Mouse (Mus musculus) kidney, embryonic 14.5 days (tissue): ENCODE results near the gene Fbxl21. TPM values are rescaled to one million over a fixed set of nuclear protein-coding genes. Genes with fewer than 3 reads are reported as not detected.

Source experiments
- ATAC-seq: fragments of 200-750 bp; cut with Nextera tagmentation; 2 replicates; pipeline ENCODE4 v1.8.0; 2017; ENCODE audit warnings: moderate number of reproducible peaks, mild to moderate bottlenecking, moderate TSS enrichment, moderate library complexity; ENCODE audit not compliant: low FRiP score, low TSS enrichment
- H3K27ac ChIP-seq: fragments of 300-500 bp; sonication (generic); 2 replicates; pipeline ENCODE4 v1.5.1; 2014; ENCODE audit warnings: low read depth, mild to moderate bottlenecking, low read length, moderate library complexity, mixed read lengths
- H3K27me3 ChIP-seq: fragments of 300-500 bp; sonication (generic); 2 replicates; pipeline ENCODE4 v1.6.1; 2014; ENCODE audit warnings: mild to moderate bottlenecking, low read length; ENCODE audit not compliant: control insufficient read depth, insufficient read depth
- H3K36me3 ChIP-seq: fragments of 300-500 bp; sonication (generic); 2 replicates; pipeline ENCODE4 v1.6.1; 2014; ENCODE audit warnings: low read length, mixed read lengths; ENCODE audit not compliant: control insufficient read depth, insufficient read depth
- H3K4me1 ChIP-seq: fragments of 300-500 bp; sonication (generic); 2 replicates; pipeline ENCODE4 v1.6.1; 2014; ENCODE audit warnings: low read length, mixed read lengths; ENCODE audit not compliant: control insufficient read depth, insufficient read depth
- H3K4me2 ChIP-seq: fragments of 300-500 bp; sonication (generic); replicated peaks from 2 replicates; pipeline ENCODE4 v1.6.1; 2014; ENCODE audit warnings: low read depth, mild to moderate bottlenecking, low read length
- H3K4me3 ChIP-seq: fragments of 300-500 bp; sonication (generic); 2 replicates; pipeline ENCODE4 v1.5.1; 2014; ENCODE audit warnings: mild to moderate bottlenecking, low read length
- H3K9ac ChIP-seq: fragments of 300-500 bp; sonication (generic); 2 replicates; pipeline ENCODE4 v1.6.1; 2014; ENCODE audit warnings: low read depth, mild to moderate bottlenecking, low read length, moderate library complexity
- H3K9me3 ChIP-seq: fragments of 300-500 bp; sonication (generic); 2 replicates; pipeline ENCODE4 v1.6.1; 2016; ENCODE audit warnings: low read length; ENCODE audit not compliant: control insufficient read depth
- WGBS: fragments of 180-500 bp; shearing (Covaris S2); extraction: QIAGEN DNeasy Blood & Tissue Kit; methylation state at CpG from one replicate; pipeline ENCODE4 v1.1.7; 2014; 5-methylcytosine and 5-hydroxymethylcytosine counted together
- polyA plus RNA-seq: library from polyadenylated mRNA; unstranded; fragments of >200 nt; fragmentation: Nextera tagmentation; extraction: Ambion mirVana; gene quantifications from 2 replicates; pipeline ENCODE4 v1.2.1, GENCODE M21; 2014

The Fbxl21 gene
- 2.9 and 3.6 TPM in 2 replicates for polyA plus RNA-seq

DNA sequence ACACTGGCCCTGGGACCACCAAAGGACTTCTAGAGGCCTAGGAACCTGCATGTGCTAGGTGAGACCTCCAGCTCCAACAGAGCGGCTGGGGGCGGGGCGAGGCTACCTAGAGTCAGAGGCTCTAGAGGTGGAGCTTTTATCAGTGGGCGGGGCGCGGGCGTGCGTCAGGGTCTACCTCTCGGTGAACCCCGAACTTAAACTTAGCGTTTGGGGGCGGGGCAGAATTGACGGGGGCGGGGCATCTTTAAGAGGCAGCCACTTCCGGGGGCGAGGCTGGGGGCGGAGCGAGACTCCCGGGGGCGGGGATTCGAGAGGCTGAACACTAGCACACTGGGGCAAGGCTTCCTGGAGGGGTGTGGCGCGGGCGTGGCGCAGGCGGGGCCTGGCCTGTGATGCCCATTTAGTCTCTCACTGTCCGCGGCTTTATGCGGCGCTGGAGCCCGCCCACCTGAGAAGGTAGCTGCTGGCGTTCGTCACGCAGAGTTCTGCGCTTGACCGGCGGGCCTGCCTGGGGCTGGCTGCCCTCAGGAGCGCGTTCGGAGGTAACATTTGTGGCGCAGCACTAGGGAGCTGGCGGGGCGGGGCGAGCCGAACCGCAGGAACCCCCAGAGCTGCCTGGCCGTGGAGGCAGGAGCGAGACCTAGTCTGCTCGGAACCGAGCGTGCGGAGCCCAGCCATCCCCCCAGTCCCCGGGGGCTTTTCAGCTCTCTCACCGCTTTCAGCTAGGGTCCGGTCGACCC lies at the start of gene Fbxl21:
Gene Fbxl21 (plus strand): TSS at position 392 of the 740 bp plus-strand sequence.
- H3K9ac ChIP-seq: peak within 1 kb of the TSS; percentile 42
- ATAC-seq: peak; percentile 100
- H3K4me3 ChIP-seq: peak within 1 kb of the TSS; percentile 62
- no peaks in the 10 kb centered on the region for H3K36me3 ChIP-seq
- 2% methylated on average over 56 of the region's 56 CpGs for WGBS
- H3K4me1 ChIP-seq: no peaks in the 10 kb centered on the region
- H3K27me3 ChIP-seq: no peaks in the 10 kb centered on the region
- H3K27ac ChIP-seq: no peak within 1 kb of the TSS
- H3K9me3 ChIP-seq: no peaks in the 10 kb centered on the region
- peak within 1 kb of the TSS; percentile 54 for H3K4me2 ChIP-seq

DNA sequence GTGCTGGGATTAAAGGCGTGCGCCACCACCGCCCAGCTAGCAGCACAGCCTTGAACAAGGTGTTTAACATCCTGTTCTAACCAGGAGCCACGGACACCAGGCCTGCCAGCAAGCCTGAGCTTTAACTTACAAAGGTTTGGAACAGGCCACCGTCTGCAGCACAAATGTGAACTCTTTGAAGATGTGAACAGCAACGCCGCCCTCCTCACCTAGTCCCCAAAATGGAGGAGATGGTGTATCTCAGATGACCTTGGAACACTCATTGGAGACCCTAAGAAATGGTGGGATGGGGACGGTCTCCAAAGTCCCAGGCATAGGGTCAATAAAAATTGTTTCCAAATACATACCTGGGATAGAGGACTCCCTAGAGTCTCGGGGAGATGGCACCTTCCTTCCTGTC lies 49.6 kb upstream of the Fbxl21 start:
- 95% methylated on average over 9 of the region's 9 CpGs for WGBS
- Histone ChIP-seq H3K4me1 (peaks cover 12% of the 10 kb centered on the region; the same call in 1 of the 2 replicates), H3K4me2 (no peak overlapping the region), H3K27ac (no peak overlapping the region), H3K27me3 (no peaks in the 10 kb centered on the region), H3K36me3 (no peaks in the 10 kb centered on the region), H3K4me3 (no peak overlapping the region), H3K9ac (no peak overlapping the region), H3K9me3 (no peaks in the 10 kb centered on the region)
- ATAC-seq: no peak

DNA sequence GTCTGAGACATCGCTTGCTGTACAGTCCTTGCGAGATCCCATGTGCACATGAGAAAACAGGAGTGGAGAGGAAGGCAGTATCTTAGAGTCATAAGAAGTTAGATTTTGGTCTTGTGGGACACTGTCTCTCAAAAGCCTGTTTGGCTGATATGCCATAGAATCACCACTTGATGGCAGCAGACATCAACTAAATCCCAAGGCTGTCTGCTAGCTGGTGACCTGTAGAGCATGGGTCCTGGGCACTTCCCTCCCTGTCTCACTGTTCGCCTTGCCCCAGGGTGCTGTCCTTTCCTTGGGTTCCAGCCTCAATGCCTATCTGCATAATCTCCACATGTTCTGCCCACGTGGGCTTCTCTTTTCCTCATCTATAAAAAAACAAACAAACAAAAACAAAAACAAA lies 46.9 kb upstream of the Fbxl21 start:
- Histone ChIP-seq H3K27ac (no peak overlapping the region), H3K4me3 (no peak overlapping the region), H3K36me3 (no peaks in the 10 kb centered on the region), H3K9me3 (no peaks in the 10 kb centered on the region), H3K4me1 (peaks cover 12% of the 10 kb centered on the region; the same call in 1 of the 2 replicates), H3K27me3 (no peaks in the 10 kb centered on the region), H3K4me2 (no peak overlapping the region), H3K9ac (no peak overlapping the region)
- ATAC-seq: 0 out of 2 replicates have a peak, but pooled peaks have one; percentile 61
- WGBS: 35% methylated on average over 4 of the region's 4 CpGs

DNA sequence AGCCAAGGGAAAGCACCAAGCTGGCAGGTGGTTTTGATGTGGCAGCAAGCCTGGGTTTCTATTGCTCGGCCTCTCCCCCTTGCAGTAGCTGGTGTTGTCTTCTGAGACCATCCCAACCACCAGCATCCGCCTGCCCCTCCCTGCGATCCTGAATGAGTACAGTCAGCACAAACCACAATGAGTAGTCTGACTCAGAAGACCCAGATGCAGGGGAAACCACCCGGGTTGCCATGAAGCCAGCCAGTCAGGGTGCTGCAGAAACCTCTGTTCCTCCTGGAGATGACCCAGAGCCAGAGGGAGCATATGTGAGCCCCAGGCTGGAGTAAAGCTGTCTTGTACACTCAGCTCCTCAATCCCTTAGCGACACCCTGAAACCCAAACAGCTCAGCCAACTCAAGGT lies 45.5 kb upstream of the Fbxl21 start:
- Histone ChIP-seq H3K4me3 (no peak overlapping the region), H3K36me3 (no peaks in the 10 kb centered on the region), H3K9ac (no peak overlapping the region), H3K4me1 (peaks cover 1% of the 10 kb centered on the region; the same call in 1 of the 2 replicates), H3K27ac (no peak overlapping the region), H3K27me3 (no peaks in the 10 kb centered on the region), H3K4me2 (no peak overlapping the region), H3K9me3 (no peaks in the 10 kb centered on the region)
- ATAC-seq: no peak
- 76% methylated on average over 5 of the region's 5 CpGs for WGBS

DNA sequence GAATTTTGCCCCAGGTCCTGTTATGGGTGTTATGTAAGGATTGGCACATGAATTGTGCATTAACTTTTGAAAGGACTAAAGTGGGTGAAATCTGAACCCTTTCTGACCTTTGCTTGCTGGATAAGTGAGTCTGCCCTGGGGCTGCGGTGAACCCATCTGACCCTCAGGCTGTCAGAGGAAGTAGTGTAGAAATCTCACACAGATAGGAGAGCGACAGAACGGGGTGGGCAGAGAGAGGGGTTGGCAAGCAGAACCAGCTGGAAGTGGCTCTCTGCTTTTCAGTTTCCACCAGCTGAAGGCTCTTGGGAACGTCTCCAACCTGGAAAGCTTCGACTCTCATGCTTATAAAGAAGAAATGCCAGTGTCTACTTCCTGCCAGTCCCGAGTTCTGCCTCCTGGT lies 45.0 kb upstream of the Fbxl21 start:
- Histone ChIP-seq H3K4me2 (no peak overlapping the region), H3K4me3 (no peak overlapping the region), H3K9ac (no peak overlapping the region), H3K27ac (no peak overlapping the region), H3K4me1 (no peaks in the 10 kb centered on the region), H3K36me3 (no peaks in the 10 kb centered on the region), H3K9me3 (no peaks in the 10 kb centered on the region), H3K27me3 (no peaks in the 10 kb centered on the region)
- 24% methylated on average over 6 of the region's 6 CpGs for WGBS
- no peak for ATAC-seq

DNA sequence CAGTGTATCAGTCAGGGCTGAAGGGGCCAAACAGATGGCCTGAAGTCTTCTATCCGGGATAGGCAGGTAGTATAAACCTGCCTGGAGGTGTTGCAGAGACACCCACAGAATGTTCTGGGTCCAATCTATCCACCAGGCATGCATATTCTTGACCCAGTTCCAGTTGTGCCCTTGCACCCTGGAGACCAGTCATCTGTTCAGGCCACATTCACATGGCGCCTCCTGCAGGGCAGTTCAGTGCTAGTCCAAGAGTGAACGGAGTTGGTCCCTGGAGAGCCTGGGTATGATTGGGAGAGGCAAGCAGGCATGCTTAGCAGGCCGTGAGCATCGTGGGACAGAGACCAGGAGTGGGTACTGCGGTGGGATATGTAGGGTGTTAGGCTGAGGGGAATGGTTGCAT lies 44.2 kb upstream of the Fbxl21 start:
- no peaks in the 10 kb centered on the region for H3K27me3 ChIP-seq
- no peak overlapping the region for H3K27ac ChIP-seq
- no peak overlapping the region for H3K9ac ChIP-seq
- no peak for ATAC-seq
- no peaks in the 10 kb centered on the region for H3K36me3 ChIP-seq
- no peak overlapping the region for H3K4me2 ChIP-seq
- WGBS: 80% methylated on average over 6 of the region's 6 CpGs
- H3K9me3 ChIP-seq: no peaks in the 10 kb centered on the region
- H3K4me1 ChIP-seq: no peaks in the 10 kb centered on the region
- no peak overlapping the region for H3K4me3 ChIP-seq

DNA sequence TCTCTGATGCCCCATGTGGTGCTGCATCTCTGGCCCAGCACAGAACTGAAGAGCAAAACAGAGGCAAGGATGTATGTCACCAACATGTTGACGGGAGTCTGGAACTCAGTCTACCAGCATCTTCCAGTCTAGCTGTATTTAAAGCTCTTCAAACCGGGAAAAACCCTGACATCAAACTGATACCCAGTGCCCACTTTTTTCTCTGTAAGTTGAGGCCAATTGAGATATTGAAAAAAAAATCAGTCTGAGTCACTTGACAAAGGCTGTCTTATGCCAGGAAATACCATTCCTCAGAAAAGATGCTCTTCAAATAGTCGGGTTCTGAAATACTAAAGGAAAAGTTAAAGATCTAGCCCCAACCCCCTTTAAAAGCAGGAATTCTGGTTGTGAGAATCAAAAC lies 40.1 kb upstream of the Fbxl21 start, which contains the start of gene Il9:
Gene Il9 (minus strand): TSS at position 101 of the 400 bp plus-strand sequence.
- no peaks in the 10 kb centered on the region for H3K36me3 ChIP-seq
- no peak for ATAC-seq
- no peaks in the 10 kb centered on the region for H3K4me1 ChIP-seq
- H3K4me3 ChIP-seq: no peak within 1 kb of the TSS
- H3K9ac ChIP-seq: no peak within 1 kb of the TSS
- no peak within 1 kb of the TSS for H3K27ac ChIP-seq
- H3K4me2 ChIP-seq: no peak within 1 kb of the TSS
- WGBS: 81% methylated on average over 3 of the region's 3 CpGs
- H3K9me3 ChIP-seq: no peaks in the 10 kb centered on the region
- H3K27me3 ChIP-seq: no peaks in the 10 kb centered on the region

DNA sequence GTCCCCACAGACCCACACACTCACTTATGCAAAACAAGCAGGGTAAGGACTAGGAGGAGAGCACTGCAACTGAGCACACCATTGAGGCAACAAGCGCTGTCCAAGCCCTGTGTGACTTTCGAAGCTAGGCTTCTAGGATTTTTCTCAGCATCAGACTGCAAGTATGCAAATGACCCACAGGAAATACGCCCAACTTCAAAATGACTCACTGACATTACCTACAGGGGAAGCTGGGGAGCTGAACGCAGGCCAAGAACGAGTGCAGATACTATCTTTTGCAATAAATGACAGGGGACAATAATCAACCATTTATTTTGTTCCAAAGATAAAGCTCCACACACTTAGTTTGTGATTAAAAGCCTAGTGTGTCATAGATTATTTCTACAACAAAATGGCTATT lies 34.3 kb upstream of the Fbxl21 start:
- 66% methylated on average over 5 of the region's 5 CpGs for WGBS
- Histone ChIP-seq H3K27me3 (no peaks in the 10 kb centered on the region), H3K4me1 (no peaks in the 10 kb centered on the region), H3K4me2 (no peak overlapping the region), H3K27ac (no peak overlapping the region), H3K9ac (no peak overlapping the region), H3K4me3 (no peak overlapping the region), H3K9me3 (no peaks in the 10 kb centered on the region), H3K36me3 (no peaks in the 10 kb centered on the region)
- ATAC-seq: no peak

DNA sequence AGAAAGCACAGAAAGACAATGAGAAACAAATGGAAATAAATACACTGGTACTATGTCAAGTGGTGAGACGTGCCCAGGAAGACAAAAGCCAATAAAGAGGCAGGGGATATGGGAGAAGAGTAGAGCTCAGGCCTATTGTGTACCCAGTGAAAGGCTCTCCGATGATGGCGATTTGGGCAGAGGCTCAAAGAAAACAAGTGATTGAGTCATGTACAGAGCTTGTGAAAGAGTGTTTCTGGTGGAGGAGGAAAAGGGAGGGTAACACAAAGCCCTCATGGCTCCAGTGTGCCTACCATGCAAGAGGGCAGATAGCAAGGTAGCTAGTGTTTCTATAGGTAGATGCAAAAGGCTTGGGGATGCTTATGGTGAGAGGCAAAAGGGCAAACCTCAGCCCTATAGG lies 27.8 kb upstream of the Fbxl21 start:
- H3K9me3 ChIP-seq: no peaks in the 10 kb centered on the region
- H3K27ac ChIP-seq: no peak overlapping the region
- H3K4me3 ChIP-seq: no peak overlapping the region
- 82% methylated on average over 3 of the region's 3 CpGs for WGBS
- H3K9ac ChIP-seq: no peak overlapping the region
- H3K27me3 ChIP-seq: no peaks in the 10 kb centered on the region
- H3K36me3 ChIP-seq: no peaks in the 10 kb centered on the region
- no peaks in the 10 kb centered on the region for H3K4me1 ChIP-seq
- no peak for ATAC-seq
- H3K4me2 ChIP-seq: no peak overlapping the region
